Mouse (Mus musculus): ENCODE measurements around the gene Bach2. TPM values are rescaled to one million over a fixed set of nuclear protein-coding genes. Genes with fewer than 3 reads are reported as not detected.

The Bach2 gene
- total RNA-seq, 4 experiments from 2014 or later = 2.4 to 6.9 (median 4.2) TPM

DNA sequence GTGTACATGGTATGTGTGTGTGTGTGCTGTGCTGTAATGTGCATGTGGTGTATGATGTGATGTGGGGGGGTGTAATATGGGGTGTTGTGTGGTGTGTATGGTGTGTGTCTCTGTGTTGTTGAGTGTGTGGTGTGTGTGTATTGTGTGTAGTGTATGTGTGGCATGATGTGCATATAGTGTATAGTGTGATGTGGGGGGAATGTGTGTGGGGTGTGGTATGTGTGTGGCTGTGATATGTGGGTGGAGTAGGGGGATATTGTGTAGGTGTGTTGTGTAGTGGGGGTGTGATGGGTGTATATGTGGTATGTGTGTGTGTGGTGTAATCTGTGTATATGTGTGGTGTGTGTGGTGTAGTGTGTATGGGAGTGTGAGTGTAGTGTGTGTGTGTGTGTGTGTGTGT, 15.0 kb upstream of the Bach2 start:
- DNase-seq (ENCODE audit: low spot score) = no peak

DNA sequence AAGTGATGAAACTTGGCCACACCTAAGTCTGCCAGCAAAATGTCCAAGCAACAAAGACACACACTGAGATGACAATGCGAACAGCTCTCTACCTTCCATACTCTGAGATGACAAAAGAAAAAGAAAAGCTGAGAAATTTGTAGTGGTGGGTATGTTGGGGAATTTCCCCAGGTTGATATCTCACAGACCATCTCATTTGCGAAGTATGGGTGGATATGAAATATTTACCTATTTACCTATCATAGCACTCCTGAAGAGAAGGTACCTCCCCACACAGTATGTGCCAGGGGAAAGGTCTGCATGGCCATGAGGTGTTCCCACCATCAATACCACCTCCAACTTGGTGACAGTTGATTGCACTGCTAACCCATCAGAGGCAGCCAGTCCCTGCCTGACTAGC, 13.4 kb upstream of the Bach2 start:
- DNase-seq (ENCODE audit: low spot score) = no peak

DNA sequence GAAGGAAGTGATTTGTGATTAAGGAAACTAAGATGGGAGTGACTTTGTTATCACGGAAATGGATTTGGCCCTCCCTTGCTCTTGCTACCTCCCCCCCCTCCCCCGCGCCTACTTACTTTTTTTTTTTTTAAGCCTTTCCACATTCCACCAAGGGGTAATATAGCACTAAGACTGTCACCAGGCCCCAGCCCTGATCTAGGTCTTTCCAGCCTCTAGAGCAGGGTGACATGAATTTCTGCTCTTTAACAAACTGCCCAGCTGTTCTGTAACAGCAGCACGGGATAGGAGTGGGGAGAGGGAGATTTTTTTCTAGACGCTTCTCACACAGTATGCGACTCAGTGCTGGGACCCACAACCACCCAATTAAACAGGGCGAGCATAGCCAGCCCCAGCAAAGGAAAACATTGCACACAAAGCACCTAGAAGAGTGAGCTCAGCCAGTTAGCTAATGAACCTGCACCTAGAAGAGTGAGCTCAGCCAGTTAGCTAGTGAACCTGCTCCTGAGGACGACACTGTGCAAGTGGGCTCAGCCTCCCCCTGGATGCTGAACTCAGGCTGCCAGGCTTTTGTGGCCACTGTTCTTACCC, 10.5 kb upstream of the Bach2 start:
- no peak for DNase-seq (ENCODE audit: low spot score)

DNA sequence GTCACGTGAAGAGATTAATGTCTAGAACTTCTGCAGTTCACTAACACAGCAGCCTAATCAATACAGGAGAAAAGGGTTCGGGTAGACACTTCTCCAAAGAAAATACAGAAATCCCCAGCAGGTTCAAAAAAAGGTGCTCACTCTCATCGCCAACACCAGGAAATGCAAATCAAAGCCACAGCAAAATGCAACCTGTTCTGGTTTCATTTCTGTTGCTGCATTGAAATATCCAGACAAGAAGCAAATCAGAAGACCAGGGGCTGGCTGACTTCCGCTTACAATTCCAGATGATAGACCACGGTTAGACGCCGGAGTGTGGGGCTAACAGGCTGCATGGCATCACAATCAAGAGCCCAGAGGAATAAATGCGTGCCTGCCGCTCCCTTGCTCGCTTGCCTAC, 9.3 kb upstream of the Bach2 start:
- no peak for DNase-seq (ENCODE audit: low spot score)

DNA sequence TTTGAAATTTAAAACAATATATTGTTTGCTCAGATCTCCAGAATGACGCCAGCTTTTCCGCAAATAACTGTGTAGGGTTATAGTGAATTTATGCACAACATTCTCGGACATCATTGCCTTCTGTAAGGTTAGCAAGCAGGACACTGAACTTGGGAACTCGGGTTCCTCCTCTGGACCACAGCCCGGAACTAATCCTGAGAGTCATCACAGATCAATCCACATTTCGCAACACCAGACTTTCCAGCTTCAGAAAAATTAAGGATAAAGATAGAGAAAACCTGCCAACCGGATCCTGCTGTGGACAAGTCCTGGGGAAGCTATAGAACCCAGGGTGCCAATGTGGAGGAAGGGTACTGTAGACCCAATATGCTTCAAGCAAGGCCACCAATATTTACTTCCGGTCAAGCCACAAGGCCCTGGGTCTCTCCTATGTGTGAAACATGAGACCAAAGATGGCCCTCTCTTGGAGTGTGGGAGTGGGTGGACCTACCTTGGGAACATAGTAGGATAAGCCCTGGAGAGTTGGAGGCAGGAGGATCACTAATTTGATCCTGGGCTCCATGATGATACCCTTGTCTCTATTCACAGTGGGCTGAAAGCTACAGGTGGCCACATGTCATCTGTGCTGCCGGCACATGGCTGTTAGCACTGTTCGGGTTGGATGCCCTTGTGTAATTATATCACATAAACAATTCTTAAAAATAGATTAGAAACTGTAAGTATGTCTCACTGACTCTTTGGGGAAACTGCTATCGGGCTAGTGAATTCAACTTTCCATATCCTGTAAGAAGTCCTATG, 7.1 kb upstream of the Bach2 start:
- no peak for DNase-seq (ENCODE audit: low spot score)

DNA sequence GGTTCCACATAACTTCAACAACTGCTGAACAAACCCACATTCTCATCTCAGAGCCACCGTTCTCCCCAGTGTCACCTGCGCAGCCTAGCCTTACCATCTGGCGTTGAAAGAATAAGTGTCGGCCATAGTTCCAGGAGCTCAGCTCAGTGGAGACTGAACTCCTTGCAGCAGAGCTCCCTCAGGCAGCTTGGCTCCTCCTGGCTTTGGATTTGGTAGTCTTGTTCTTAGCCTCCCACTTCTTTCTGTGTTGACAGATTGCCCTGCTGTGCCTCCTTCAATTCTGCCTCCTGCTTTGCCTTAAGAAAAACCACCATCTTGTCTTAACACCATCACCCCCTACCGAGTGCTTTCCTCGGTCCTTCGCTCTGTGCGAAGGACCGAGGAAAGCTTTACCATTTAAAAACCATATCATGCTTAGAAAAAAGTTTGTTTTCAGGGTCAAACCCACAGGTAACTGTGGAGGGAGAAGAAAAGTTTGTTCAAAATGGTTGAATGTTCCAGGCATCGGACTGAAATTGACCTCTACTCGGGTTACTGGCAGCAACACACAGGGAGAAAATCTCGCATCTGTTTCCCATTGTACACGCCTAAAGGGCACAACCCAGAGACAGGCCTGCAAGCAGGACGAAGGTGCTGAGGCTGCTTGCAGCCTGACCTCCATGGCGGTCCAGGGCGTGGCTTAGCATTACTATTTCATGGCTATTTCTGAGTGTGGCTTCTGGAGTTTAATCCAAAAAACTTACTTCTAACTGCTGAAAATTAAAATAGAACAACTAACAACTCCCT, 2.5 kb upstream of the Bach2 start:
- DNase-seq (ENCODE audit: low spot score) = no peak

DNA sequence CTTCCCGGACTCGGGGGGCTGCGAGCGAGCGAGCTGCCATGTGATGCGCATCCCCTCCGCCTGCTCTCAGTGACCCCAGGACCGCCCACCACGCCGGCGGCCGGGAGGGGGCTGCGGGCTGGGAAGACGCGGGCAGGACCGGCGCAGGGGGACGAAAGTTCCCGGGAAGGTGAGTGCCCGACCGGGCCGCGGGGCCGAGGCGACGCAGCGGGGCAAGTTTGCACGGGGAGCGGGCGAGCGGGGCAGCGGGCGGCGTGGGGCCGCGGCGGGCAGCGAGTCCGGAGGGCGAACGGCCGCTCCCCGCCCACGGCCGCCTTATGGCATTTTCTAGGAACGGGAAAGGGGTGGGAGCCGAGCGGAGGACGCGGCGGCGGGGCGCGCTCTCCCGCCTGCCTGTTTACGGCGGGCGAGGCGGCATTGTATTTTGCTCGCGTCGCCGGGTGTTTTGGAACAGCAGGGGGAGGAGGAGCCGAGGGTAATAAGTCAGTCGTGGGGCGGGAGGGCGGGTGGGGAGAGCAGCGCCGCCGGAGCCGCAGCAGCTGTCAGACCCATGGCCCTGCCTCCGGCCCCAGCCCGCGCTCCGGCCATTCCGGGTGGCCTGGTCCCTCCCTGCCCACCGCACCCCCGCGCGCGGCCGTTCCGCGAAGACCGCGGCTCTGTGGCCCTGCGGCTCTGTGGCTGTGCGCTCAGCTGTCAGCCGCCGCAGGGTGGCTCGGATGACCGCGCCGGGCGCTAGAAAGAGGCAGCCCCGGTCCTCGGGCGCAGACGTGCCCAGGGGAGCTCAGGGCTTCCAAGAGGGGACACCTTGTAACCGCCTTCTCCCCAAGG, 531 bp downstream of the Bach2 start:
- DNase-seq (ENCODE audit: low spot score) = peak; percentile 69

DNA sequence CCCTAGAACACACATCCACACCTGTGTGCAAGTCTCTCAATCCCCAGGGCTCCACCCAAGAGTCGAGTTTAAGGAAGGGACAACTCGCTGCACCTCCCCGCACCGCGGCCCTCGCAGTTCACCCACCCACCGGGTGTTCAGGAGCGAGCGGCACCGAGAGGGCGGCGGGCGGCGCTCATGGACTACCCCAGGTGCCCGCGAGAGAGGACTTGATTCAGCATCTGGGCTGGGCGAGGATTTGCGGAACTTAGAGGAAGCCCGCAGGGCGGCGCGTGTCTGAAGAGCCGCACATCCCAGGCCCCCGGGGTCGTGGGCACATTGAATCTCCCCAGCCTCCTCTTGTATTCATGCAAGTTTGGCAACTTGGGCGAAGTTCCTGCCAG, 1.1 kb downstream of the Bach2 start:
- DNase-seq (ENCODE audit: low spot score) = peak; percentile 51

DNA sequence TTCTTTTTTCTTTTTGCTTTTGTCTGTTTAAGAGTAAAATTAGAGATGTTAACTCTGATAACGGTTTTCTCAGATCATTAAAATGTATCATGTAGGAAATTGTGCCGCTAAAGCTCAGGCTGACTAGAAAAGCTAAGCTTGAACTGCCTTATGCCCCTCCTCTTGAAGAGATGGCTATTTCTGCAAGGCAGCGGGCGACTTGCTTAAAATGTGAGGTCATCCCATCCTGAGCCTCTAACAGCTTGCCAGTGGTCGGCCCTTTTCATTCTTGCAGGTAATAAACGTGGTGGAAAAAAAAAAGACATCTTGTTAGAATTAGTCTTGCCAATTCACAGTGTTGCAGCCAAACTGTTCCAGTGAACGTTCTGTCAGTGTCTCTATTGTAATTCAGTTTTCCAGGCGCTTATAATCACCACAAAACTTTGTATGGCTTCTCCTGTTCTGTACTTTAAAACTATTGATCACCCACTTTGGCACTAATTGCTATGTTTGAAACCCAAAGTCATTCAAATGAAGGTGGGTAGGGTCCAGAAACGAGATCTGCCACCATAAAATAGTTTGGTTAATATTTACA, 1.9 kb downstream of the Bach2 start:
- DNase-seq (ENCODE audit: low spot score) = no peak

DNA sequence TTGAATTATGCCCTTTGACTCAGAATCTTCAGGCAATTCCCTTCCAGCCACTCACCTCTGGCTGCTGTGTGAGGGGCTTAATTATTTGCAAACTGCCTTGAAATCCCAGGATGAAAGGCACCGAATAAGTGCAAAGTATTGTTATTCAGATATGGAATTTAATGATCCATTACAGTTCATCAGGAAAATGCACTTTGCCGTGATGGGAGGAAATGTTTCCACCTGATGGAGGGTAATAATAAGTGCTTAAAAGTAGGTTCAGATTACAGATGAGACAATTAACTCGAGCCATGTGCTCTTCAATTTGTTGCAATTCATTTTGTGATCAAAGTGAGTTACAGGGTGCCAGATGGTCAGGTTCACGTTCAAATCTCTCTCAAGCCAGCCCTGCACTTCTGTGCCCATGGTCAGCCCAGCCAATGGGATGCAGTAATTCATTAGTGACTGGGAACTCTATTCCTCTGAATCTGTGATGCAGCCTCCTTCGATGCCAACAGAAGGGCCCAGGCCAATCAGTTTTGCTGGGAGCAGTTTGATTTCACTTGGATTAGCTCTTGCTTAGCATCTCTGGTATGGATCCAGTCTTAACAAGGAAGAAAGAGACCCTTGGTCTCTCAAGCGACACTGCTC, 2.9 kb downstream of the Bach2 start:
- DNase-seq (ENCODE audit: low spot score) = no peak

DNA sequence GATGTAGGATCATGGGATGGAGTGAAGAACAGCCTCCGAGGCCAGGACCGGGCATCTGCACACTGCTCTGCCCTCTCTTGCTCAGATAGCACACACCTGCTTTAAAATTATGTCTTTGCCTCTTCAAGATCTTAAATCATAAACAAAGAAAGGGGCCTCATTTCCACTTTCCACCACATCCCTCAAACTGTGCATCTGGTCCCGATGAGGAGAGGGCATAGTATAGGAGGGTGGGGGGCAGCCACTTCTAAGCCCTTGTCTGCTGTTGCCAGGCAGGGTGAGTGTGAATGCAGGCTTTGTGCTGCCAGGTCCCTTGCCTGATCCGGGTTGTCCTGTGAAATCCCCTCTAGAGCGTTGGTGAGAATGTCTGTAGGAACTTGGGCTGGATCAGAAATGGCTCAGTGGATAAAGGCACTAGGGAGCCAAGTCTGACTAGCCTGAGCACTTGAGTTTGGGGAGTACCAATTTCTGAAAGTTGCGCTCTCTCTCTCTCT, 3.6 kb downstream of the Bach2 start:
- no peak for DNase-seq (ENCODE audit: low spot score)

DNA sequence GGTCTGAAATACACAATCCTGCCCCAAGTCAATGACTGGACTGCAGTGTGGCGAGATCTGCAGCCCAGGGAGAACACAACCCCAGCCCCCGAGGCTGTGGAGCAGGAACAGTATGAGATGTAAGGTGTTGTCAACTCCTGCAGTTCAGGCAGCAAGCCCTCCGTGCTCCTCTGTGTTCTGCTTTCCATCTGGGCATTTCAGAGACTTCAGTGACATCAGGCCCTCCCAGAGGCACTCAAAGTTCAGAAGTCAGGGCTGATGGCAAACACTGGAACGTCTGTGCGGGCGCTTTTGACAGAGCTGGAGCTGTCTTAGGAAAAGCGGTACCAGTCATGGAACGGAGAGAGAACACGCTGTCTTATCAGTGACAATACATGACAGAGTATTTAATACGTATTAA, 4.9 kb downstream of the Bach2 start:
- DNase-seq (ENCODE audit: low spot score) = no peak

DNA sequence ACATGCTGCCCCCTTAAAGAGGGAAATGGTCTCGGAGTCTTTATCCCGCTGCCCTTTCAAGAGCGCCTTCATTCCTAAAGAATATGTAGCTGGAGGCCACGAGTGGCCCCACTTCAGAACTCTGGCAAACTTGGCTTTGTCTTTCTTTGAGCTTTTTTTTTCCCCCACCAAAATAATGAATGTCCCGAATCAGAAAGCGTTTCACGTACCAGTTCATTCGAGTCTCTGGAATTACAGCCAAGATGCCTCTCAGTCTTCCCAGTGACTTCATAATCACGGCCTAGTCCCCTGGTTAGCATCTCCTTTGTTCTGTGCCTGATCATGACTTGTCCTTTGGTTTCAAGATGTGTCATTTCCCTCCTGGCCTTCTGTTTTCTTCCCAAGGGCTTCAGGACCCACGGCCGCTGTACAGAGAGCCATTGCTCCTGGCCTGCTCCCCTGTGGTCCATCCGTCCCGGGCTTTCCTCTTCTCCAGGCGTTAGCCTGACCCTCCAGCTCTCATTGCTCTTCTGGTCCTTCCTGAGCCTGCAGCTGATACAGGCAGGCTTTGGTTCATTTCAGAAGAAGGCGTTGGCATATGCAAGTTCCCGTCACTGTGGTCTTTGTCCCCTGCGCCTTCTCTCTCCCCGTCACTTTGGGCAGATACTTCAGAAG, 5.6 kb downstream of the Bach2 start:
- no peak for DNase-seq (ENCODE audit: low spot score)

DNA sequence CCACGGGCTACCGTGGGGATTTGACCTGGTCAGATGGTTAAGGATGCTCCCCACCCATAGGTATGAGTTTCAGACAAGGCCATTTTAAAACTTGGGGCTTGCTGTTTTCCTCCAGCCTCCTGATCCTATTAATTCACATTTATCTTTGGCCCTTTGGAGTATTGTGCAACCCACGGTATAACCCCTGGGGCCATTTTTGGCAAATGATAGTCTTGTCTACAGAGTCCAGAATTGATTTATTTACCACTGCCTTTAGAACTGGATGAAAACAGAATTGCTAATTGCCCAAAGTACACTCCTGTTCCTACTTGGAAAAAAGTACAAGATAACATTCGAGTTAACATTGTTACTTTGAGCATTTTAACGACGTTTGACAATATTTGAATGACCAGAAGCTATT, 7.0 kb downstream of the Bach2 start:
- no peak for DNase-seq (ENCODE audit: low spot score)

DNA sequence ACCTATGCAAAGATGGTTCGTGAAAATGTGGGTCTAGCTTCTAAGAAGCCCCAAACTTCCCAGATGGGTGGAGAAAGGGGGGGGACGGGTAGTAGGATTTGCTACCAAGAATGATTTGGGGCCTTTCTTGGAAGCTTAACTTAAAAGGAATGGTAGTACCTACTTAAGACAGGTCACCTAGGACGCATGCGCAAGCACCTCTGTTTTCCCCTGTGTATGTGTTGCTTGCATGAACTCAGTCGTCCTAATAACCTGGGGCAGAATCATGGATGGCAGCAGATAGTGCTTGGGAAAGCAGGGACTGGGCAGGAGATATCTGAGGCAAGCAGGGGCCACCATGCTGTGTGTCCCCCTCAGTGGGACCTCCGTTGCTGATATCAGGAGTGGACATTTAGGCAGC, 7.4 kb downstream of the Bach2 start:
- no peak for DNase-seq (ENCODE audit: low spot score)

DNA sequence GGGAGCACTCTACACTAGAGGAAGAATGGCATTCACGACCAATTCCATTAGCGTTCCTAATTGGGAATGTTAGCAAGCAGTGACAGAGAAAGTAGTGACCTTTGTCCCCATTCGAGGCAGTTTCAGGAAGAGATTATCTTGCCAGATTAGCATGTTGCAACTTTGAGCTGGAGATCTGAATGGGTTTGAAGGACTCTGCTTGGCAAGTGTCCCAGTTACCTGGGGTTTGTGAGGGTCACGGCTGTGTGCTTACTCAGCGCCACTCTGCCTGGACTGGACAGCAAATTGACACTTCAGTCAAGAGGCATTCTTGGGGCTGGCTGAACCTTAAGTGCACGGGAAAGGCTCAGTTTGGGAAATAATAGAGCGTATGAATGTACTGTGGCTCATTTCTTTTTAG, 8.2 kb downstream of the Bach2 start:
- DNase-seq (ENCODE audit: low spot score) = no peak

DNA sequence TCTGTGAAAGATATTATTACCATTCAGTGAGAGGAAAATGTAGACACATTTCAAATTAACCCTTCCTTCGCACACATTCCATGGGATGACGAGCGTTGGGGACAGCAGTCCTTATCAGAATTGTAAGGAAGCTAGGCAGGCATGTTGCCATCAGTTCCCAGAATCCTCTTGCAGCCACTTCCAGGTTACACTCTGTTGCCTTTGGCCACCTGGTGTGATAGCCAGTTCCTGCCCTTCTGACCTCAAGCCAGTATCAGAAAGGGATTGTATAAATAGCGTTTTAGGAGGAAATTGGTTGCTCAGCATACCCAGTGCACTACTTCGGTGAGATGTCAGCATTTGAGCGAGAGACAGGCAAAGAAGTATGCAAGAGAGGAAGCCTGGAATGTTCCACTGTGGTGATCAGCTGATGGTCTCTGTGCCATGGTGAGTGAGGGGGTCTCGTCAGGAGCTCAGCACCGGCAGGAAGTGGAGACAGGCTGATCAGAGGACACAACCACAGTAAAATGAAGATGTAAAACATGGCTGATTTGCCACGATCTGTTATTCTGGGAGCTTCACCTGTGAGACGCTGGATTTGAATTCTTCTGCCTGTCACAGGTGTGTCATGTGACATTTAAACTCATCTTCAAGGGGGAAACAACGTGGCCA, 9.0 kb downstream of the Bach2 start:
- no peak for DNase-seq (ENCODE audit: low spot score)

DNA sequence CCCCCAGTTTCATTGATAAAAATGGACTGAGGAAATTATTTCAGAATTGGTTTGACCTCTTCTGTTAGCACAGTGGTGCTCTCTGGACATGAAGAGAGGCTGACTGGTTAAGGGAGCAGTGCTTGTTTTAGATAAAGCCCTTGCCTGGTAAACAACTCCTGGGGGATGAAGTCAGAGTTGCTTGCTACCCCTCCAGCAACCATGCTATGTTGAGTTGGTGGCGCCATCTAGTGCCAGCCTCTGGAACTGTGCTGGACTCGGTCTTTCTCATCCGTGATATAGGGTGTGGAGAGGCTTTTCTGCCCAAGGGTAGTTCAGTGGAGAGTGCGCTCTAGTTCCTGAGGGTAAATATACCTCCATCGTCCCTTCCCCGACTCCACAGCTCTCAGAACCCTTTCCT, 9.6 kb downstream of the Bach2 start:
- peak; percentile 86 for DNase-seq (ENCODE audit: low spot score)

DNA sequence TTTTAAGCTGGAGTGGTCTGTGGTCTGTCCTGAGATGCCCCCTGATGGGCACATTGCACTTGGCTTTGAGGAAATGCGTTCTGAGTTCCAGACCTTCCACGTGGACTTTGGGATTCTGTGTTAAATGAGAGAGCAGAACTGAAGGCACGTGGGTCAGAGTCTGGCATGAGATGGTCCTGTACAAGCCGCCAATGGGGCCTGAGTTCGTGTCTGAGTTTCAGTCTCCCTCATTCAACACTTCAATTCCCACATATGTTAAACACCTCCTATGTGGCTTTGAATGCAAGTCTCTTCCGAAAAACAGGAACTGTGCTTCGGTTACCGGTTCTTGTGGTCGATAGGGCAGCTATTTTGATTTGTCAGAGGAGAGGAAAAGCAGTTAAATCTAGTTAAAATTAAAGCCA, 10.4 kb downstream of the Bach2 start:
- DNase-seq (ENCODE audit: low spot score) = no peak

DNA sequence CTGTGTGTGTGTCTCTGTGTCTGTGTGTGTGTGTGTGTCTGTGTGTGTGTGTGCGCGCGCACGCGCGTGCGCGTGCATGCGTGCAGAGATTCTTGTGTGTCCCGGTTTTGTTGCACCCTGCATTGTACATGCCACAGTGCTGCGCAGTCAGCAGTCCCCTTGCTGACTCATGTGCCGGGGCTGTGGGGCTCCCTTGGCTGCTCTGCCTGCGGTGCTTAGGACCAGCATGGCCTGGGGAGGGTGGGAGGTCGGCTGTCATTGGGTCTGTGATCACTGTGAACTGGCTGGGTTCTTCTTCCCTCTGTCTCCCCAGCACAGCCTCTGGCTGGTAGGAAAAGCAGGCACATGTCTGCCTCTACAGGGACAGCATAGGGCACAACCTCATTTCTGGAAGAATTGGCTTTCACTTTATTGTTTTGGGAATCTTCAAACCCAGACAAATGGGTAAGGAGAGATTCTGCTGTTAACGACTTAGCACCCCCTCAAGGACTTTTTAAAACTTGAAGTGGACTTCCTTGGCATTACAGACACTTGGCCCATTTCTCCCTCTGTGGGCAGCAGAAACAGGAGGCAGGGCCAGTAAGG, 11.2 kb downstream of the Bach2 start:
- DNase-seq (ENCODE audit: low spot score) = no peak

All from heart, adult 8-10 months (tissue).